Mouse (Mus musculus) G1E-ER4 (cell line): ENCODE results near the gene Hfm1. TPM values are rescaled to one million over a fixed set of nuclear protein-coding genes. Genes with fewer than 3 reads are reported as not detected.

Experiments
- GATA1 ChIP-seq: IDR thresholded peaks from one replicate; pipeline ENCODE4 v1.8.0; 2012; ENCODE audit warnings: low read length, inconsistent platforms
- polyA plus RNA-seq: library from polyadenylated mRNA; stranded (reverse); fragments of >175 nt; gene quantifications from 2 replicates; pipeline ENCODE4 v1.2.3, GENCODE M21; 2012

The Hfm1 gene
- polyA plus RNA-seq, 1 experiment, result not detected

DNA sequence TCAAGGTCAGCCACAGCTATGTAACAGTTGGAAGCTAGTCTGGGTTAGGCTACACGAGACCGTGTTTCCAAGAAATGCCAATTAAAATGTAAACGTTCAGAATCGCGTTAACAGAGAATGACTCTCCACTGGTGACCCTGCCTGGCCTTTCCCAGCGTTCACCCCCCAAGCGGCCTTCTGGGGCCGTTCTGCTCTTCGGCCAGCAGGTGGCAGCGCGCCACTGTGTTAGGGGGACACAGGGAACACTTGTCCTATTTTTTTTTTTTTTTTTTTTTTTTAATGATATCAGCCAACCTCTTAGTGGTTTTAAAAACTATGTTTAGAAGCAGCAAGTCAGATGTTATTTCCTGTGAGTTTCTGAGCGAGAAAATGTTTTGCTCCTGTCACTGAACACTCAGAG is 123.0 kb downstream of the Hfm1 start:
- no peak for TF ChIP-seq GATA1

DNA sequence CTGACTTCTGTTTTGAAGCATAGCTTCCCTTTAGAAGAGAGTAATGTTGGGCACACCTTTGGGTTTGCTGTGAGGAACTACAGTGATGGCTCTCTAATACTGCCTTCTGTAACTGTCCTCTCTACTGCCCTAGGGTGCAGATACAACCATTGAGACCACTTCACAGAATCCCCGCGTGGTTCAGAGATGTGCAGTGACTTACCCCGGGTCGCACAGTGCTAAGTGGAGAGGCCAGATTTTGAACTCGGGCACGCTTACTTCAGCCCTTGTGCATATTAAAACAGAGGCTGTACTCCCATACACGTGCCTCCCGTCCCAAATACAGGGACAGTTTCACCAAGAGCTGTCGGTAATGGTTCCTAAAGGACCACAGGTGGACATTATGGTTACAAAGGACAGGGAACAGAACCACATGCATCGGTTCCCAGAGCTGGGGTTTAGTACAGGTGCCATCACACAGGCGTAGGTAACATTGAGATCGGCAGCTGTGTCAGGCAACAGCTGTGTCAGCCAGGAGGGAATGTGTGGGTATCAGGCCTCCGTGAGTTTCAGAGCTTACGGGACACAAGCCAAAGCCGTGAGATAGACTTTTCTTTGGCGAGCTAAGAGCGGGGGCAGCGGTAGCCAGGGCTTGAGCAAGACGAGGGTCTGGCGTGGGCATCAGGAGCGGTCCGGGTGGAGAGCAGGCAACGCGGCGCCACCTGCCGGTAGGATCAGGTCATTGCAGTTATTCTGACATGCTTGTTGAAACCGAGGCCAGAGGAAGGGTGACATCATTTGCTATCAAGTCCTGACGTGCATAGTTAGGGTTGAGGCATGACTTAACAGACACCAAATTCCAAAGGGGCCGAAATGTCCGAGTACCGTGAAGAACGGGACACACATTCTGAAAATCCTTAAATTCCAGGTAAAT is 124.0 kb downstream of the Hfm1 start:
- TF ChIP-seq GATA1, result no peak

DNA sequence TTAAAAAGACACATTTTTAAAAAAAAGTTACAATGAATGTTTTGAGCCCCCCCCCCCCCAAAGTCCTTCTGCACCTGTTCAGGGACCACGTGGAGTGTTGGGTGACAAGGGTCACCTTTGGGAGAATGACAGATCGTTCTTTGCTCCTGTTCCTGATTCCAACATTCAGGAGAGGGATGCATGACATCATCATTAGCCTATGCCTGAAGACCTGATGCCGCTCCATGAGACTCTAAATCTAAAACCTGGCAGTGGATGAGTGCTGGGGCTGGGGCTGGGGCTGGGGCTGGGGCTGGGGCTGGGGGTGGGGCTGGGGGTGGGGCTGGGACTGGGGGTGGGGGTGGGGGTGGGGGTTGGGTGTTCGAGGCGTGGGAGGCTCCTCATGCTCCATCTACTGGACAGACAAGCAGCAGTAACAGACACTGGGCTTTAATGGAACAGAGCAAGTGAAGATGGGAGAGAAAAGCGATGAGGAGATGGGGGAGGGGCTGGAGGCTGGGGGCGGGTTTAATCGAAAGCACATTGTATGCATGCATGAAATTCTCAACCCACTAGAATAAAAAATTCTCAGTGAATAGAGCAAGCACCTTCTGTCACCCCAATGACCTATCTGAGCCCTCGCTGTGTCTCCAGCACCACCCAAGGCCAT is 124.8 kb downstream of the Hfm1 start:
- no peak for TF ChIP-seq GATA1

DNA sequence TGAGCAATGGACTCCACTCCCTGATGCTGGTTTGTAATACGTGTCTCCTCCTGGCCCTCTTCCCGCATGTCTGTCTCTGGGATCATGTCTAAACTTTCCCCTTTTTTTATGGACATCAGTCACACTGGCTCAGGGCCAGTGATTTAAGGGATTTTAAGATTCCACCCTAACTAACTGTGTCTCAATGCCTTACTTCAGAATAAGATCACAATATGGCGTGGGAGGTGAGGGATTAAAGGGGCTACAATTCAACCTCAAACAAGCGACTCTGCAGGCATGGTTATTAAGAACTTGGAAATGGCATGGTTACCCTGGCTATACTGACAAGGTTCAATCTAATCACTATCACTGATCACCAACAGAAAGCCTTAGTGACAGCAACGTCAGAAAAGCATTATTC is 128.2 kb downstream of the Hfm1 start:
- no peak for TF ChIP-seq GATA1

DNA sequence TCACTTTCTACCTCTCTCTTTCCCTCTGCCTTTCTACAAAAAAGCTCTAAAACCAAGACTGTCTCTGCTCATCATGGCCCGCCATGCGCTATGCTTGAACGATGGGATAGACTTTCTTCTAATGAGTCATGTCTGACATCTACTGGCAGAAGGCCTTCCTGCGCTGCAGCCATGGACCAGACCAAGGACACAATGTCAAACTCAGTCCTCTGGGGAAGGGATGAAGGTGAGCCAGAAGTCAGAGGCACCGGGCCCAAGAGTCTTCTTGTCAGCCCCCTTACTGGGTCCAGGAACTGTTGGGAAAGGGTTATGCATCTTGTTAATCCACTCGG is 134.9 kb downstream of the Hfm1 start:
- no peak for TF ChIP-seq GATA1

DNA sequence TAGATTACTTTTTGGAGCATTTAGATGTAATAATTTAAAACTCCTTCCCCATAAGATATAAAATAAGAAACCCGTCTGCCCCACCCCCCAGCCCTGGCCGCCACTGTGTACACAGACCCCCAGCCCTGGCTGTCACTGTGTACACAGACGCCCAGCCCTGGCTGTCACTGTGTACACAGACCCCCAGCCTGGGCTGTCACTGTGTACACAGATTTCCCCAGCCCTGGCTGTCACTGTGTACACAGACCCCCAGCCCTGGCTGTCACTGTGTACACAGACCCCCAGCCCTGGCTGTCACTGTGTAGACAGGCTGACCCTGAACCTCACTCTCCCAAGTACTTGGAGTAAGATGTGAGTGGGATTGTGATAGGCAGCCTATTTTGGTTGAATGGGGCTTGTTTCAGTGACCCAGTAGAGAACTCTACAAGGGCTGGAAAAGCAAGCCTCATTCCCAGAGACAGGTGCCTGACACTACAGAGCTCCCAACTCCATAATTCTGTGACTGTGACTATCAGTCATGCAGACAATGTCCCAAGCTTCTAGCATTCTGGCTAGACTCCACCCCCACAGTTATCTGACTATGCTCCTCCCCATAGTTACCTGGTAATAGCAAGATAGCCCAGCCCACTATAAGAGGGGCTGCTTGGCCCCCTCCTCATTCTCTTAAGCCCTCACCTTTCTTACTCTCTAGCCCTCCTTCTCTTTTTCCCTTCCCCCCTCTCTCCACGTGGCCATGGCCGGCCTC is 135.5 kb downstream of the Hfm1 start:
- TF ChIP-seq GATA1, result no peak

Other genes with a start within 250 kb of the Hfm1 start
- gene Zfp644, start 229.0 kb downstream of the Hfm1 start, polyA plus RNA-seq, result 12.6 and 18.9 TPM in 2 replicates
- 8.0 and 12.6 TPM in 2 replicates for gene Cdc7, start 38.0 kb upstream of the Hfm1 start, polyA plus RNA-seq